Mouse (Mus musculus) olfactory bulb, adult 2 months (tissue): ENCODE data around the gene Slc35a3.

Experiments used
- CTCF ChIP-seq: fragments of 200-500 bp; IDR thresholded peaks from 2 replicates; pipeline ENCODE4 v1.5.1; 2012; ENCODE audit warnings: low read depth, mild to moderate bottlenecking, low read length, moderate library complexity; ENCODE audit not compliant: insufficient read depth
- POLR2A ChIP-seq: fragments of 200-500 bp; IDR thresholded peaks from 2 replicates; pipeline ENCODE4 v1.6.1; 2012; ENCODE audit warnings: mild to moderate bottlenecking, low read depth, low read length, moderate library complexity; ENCODE audit not compliant: insufficient read depth

DNA sequence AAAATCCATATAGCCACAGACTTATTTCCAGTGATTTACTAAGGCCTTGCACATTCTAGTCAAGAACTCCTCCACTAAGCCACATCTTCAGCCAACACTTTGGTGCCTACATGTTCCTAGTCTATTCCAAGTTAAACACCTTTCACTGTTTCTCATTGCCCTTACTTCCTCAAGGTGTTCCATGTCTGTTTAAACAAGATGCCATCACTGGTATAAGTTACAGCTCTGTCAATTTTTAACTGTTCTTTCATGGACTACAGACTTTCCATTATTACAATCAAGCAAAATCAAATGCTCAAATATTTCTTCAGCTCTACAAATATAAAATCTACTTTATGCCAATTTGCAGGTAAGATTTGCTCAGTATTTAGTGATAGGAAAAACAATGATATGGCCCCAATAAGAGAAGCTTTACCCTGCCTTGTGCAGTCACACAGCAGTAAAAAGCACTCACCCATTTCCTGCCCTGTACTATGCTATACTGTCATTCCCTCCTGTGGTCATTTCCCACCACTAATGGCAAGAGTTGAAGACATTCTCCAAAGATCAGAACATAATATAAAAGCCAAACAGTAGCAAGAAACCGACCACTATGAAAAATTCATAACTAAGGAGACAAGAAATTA lies 9.9 kb downstream of the Slc35a3 start:
- no peak for TF ChIP-seq CTCF
- no peak for TF ChIP-seq POLR2A
